Mouse (Mus musculus) layer of hippocampus, adult 8-10 months (tissue): ENCODE results near the gene Kiz. TPM values are rescaled to one million over a fixed set of nuclear protein-coding genes. Genes with fewer than 3 reads are reported as not detected.

ENCODE experiments used
- DNase-seq, 2 experiments: peaks; one replicate each; pipeline ENCODE4 v3.0.0; 2022; ENCODE audit warnings: low spot score in 2 of 2
- total RNA-seq, 4 experiments: library from RNA; stranded (reverse); gene quantifications; 2 replicates each; pipeline ENCODE4 v1.2.4; 2022

The Kiz gene
- total RNA-seq, 4 experiments from 2014 or later = 20.9 to 27.1 (median 24.5) TPM

GRCm38 (mm10) chr2:146975453-146976028 lies 119.9 kb downstream of the Kiz start:
- DNase-seq = peak in 1 of 2 experiments; percentile 10

DNA sequence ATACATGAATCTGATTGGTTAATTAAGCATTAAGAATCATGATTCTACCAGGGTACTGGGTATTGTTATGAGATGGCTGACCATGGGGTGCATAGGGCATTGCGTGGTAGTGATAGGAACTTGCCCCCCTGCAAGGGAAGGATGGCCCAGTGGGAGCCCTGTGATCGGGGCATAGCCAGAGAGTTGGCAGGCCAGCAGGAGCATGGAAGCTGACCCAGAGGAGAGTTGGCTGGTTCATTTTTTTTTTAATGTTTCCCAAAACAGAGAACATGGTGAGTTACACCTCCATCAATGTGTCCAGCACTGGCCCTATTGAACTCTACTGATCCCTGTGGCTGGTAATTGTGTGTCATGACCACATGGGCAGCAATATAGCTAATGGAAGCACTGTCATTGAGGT lies 127.1 kb downstream of the Kiz start:
- no peak for DNase-seq

- no peak for DNase-seq
Observed at GRCm38 (mm10) chr2:146984831-146985230, 129.2 kb downstream of the Kiz start.

DNA sequence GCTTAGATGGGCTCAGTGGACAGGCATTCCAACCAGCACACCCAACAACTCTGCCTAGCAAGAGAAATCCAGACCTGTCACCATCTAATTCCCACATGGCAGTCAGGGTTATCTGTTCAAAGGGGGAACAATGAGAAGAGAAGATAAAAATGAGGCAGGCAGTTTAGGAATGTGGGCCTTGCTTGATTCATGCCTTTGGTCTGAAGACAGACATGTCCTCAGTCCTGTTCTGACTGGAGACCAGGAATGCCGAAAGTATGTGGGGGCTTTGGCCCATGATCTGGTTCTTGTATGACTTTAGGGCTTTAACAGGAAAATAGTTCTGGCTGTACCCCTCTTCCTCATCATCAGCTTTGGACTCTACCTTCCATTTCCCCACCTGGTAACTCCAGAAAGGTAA lies 130.1 kb downstream of the Kiz start:
- DNase-seq = no peak

- no peak for DNase-seq
Observed at GRCm38 (mm10) chr2:146986429-146986828, 130.8 kb downstream of the Kiz start.

DNA sequence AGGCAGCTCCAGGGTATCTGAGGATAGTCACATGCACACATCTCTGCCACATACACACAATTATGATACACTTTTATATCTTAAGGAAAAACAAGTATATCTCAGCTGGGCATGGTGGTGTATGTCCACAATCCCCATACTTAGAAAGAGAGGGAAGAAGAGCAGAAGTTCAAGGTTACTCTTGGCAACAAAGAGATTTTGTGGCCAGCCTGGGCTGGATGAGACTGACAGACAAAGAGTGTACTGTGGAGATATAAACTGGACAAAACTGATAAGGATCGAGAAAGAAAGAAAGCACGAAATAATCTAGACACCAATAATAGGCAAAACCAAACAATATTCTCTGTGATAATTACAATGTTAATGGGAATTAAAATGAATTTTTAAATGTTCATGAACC lies 151.6 kb downstream of the Kiz start:
- DNase-seq = no peak

DNA sequence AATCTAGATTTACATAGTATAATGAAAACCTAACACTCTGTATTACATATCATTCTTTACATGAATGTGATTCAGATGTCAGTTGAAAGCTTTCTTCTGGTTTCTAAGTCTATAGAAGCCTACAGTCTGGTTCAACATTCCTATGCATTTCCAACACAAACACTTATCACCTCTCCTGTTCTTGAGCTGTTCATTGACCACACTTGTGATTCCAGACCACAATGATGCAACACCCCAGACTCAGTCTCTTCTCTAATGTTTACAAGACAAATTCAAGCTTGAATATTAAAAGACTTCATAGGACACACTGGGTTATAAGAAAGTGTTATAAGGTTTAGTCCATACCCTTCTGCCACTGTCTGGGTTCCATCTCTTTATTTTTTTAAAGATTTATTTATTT lies 153.4 kb downstream of the Kiz start:
- no peak for DNase-seq

GRCm38 (mm10) chr2:147010141-147010540 lies 154.5 kb downstream of the Kiz start:
- DNase-seq = no peak

- no peak for DNase-seq
Observed at GRCm38 (mm10) chr2:147010952-147011351, 155.3 kb downstream of the Kiz start.

DNA sequence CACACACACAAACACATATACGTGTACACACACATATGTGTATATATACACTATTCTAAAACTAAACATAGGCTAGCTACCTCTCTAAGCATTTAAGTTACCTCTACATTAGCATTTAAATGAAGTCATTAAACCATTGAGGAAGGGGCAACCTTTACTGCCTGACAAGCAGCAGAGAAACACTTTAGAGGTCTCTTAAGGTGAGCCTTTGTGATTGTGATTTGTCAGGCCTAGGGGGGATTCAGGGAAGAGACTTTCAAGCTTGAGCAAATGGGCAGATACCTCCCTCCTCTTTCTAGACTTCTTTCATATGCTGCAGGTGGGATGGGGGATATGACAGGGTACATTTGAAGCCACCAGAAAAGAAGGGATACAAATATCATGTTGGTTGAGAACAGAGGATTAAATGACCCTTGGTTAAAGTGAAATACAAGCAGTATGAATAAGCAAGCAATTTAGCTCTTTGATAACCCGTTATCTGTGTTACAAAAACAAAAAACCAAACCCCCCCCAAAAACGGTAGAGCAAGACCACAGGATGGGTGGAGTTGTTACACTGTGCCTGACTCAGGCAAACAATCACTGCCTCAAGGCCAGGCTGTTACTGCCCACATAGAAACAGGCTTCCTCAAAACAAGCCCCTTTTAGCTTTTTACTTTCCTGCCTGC lies 155.9 kb downstream of the Kiz start:
- DNase-seq = no peak

- no peak for DNase-seq
Observed at GRCm38 (mm10) chr2:147012141-147012622, 156.5 kb downstream of the Kiz start.

DNA sequence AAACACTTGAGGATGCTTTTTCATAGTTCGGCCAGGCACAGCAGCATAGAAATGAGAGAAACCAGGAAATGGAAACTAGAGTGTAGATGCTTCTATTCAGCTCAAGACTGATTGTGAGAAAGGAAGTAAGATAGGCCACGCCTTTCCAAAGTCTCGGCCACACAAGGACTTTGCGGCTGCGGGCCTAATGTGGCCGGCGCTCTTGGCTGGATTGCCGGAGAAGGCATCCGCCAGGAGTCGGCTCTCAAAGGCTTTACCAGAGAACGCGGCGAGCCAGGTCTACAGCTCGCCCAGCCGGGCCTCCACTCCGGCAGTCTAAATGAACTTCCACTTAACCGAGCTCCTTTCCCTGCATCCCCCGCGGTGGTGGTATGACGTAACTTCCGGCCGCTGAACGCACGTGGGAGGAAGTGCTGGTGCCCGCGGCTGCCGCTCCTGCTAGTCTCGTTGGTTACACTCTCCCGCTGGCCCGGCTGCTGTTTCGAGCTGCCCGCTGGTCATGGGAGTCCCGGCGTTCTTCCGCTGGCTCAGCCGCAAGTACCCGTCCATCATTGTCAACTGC lies 157.0 kb downstream of the Kiz start, which contains the start of gene Xrn2:
TSS of gene Xrn2 (plus strand) at position 374 of the 562 bp plus-strand sequence.
- peak; percentile 95 to 96 for DNase-seq

GRCm38 (mm10) chr2:147013194-147013969 lies 157.7 kb downstream of the Kiz start:
- DNase-seq = peak; percentile 39 to 54

- DNase-seq = no peak
Observed at GRCm38 (mm10) chr2:147014101-147014886, 158.6 kb downstream of the Kiz start.

Other genes with a start within 250 kb of the Kiz start
- 10 to 100 TPM; 43.8 to 53.6 (median 45.9) TPM for gene Xrn2, start 157.1 kb downstream of the Kiz start, total RNA-seq
- not detected for gene Nkx2-4, start 229.6 kb downstream of the Kiz start, total RNA-seq